12 mouse cellular contexts compared by ENCODE assay signal in genomic region chr10:61510809-61511208, GRCm38 (mm10). TPM values are rescaled to one million over a fixed set of nuclear protein-coding genes. Genes with fewer than 3 reads are reported as not detected.
DNase-seq lines count a peak whose midpoint lies in the region; ATAC-seq and TF ChIP-seq lines count a peak whose summit lies in the region.
"Had no signal": no experiment of that assay in that cellular context is flagged by ENCODE, and none has a peak within 500 bp of the region (broad histone marks: within the 10 kb centered on the region; RNA-seq: fewer than 3 reads in every experiment).

No protein-coding gene starts in this region.

- H3K4me3 ChIP-seq in forebrain, embryonic 16.5 days (replicated peaks; ENCODE audit: low read length): no peak overlapping the region
- no peak overlapping the region for H3K4me3 ChIP-seq in forebrain, embryonic 10.5 days
- no peak overlapping the region for H3K4me3 ChIP-seq in liver, postnatal 0 days (ENCODE audit: low read depth, low read length)
- H3K4me3 ChIP-seq in liver, embryonic 11.5 days (ENCODE audit: low read depth, low read length): no peak overlapping the region
- no peak overlapping the region for H3K4me3 ChIP-seq in embryonic facial prominence, embryonic 14.5 days (ENCODE audit: low read depth, low read length)
- no peak overlapping the region for H3K4me3 ChIP-seq in midbrain, embryonic 15.5 days
- H3K4me3 ChIP-seq: liver, embryonic 13.5 days; midbrain, embryonic 12.5 days had no signal

- no peak for DNase-seq in forebrain, embryonic 10.5 days (ENCODE audit: extremely low spot score, low spot score)
- no peak for DNase-seq in liver, postnatal 0 days
- DNase-seq in liver, embryonic 11.5 days (ENCODE audit: low spot score): no peak
- peak; percentile 73 for DNase-seq in embryonic facial prominence, embryonic 14.5 days (ENCODE audit: low spot score)
- no peak for DNase-seq in T-cell, adult 2 months (ENCODE audit: low spot score)
- DNase-seq in cerebellum, postnatal 36 days: no peak
- DNase-seq: cerebellum, adult 9-10 months; kidney, adult 11 months; liver, embryonic 13.5 days had no signal

- H3K4me1 ChIP-seq in forebrain, embryonic 16.5 days (replicated peaks; ENCODE audit: control insufficient read depth, insufficient read depth, low read length): peaks cover 12% of the 10 kb centered on the region
- peaks cover 21% of the 10 kb centered on the region for H3K4me1 ChIP-seq in forebrain, embryonic 10.5 days
- peaks cover 4% of the 10 kb centered on the region; the same call in 1 of the 2 replicates for H3K4me1 ChIP-seq in liver, postnatal 0 days (ENCODE audit: insufficient read depth)
- peaks cover 1% of the 10 kb centered on the region for H3K4me1 ChIP-seq in liver, embryonic 11.5 days (replicated peaks; ENCODE audit: control insufficient read depth, insufficient read depth, low read length)
- H3K4me1 ChIP-seq in embryonic facial prominence, embryonic 14.5 days (ENCODE audit: control insufficient read depth, insufficient read depth, low read length): no peaks in the 10 kb centered on the region
- no peaks in the 10 kb centered on the region for H3K4me1 ChIP-seq in midbrain, embryonic 15.5 days

- TF ChIP-seq CTCF in liver, postnatal 0 days (IDR thresholded peaks at IDR 0.05; ENCODE audit: low read depth): no peak

- no peak overlapping the region for H3K27ac ChIP-seq in forebrain, embryonic 16.5 days (ENCODE audit: low read length)
- no peak overlapping the region for H3K27ac ChIP-seq in forebrain, embryonic 10.5 days
- peak overlapping the region; percentile 83; the same call in 1 of the 2 replicates for H3K27ac ChIP-seq in liver, postnatal 0 days (ENCODE audit: low read depth)
- H3K27ac ChIP-seq in liver, embryonic 11.5 days (ENCODE audit: low read depth, low read length): no peak overlapping the region
- no peak overlapping the region for H3K27ac ChIP-seq in embryonic facial prominence, embryonic 14.5 days (replicated peaks; ENCODE audit: low read depth, low read length)
- no peak overlapping the region for H3K27ac ChIP-seq in midbrain, embryonic 15.5 days
- H3K27ac ChIP-seq: liver, embryonic 13.5 days; midbrain, embryonic 12.5 days had no signal

- WGBS in forebrain, embryonic 16.5 days: 40% methylated on average over 7 of the region's 7 CpGs
- 45% methylated on average over 7 of the region's 7 CpGs for WGBS in forebrain, embryonic 10.5 days
- 36% methylated on average over 7 of the region's 7 CpGs for WGBS in liver, postnatal 0 days (ENCODE audit: insufficient replicate concordance)
- 31% methylated on average over 7 of the region's 7 CpGs for WGBS in liver, embryonic 11.5 days
- 25% methylated on average over 7 of the region's 7 CpGs for WGBS in embryonic facial prominence, embryonic 14.5 days
- whole genome bisulfite sequencing in midbrain, embryonic 15.5 days: 30% methylated on average over 7 of the region's 7 CpGs

- no peak for TF ChIP-seq EP300 in liver, postnatal 0 days (IDR thresholded peaks at IDR 0.05; ENCODE audit: low read depth)

- H3K4me2 ChIP-seq in forebrain, embryonic 16.5 days (ENCODE audit: low read length): no peak overlapping the region
- no peak overlapping the region for H3K4me2 ChIP-seq in liver, postnatal 0 days (ENCODE audit: low read depth, low read length)
- no peak overlapping the region for H3K4me2 ChIP-seq in liver, embryonic 11.5 days
- H3K4me2 ChIP-seq in embryonic facial prominence, embryonic 14.5 days (ENCODE audit: low read depth, low read length): no peak overlapping the region
- H3K4me2 ChIP-seq in midbrain, embryonic 15.5 days: no peak overlapping the region
- H3K4me2 ChIP-seq: liver, embryonic 13.5 days; midbrain, embryonic 12.5 days had no signal

- no peaks in the 10 kb centered on the region for H3K9me3 ChIP-seq in forebrain, embryonic 16.5 days (ENCODE audit: control insufficient read depth, low read length)
- no peaks in the 10 kb centered on the region for H3K9me3 ChIP-seq in forebrain, embryonic 10.5 days
- H3K9me3 ChIP-seq in liver, postnatal 0 days (ENCODE audit: low read length): no peaks in the 10 kb centered on the region
- no peaks in the 10 kb centered on the region for H3K9me3 ChIP-seq in liver, embryonic 11.5 days (ENCODE audit: control insufficient read depth, low read length)
- no peaks in the 10 kb centered on the region for H3K9me3 ChIP-seq in embryonic facial prominence, embryonic 14.5 days (ENCODE audit: control insufficient read depth, low read length)
- H3K9me3 ChIP-seq in midbrain, embryonic 15.5 days: no peaks in the 10 kb centered on the region
- H3K9me3 ChIP-seq: liver, embryonic 13.5 days; midbrain, embryonic 12.5 days had no signal

- ATAC-seq in forebrain, embryonic 16.5 days: 0 out of 2 replicates have a peak, but pooled peaks have one; percentile 36
- ATAC-seq in liver, postnatal 0 days: peak; percentile 46; the same call in 1 of the 2 replicates
- no peak for ATAC-seq in liver, embryonic 11.5 days (replicated peaks; ENCODE audit: low FRiP score)
- ATAC-seq in embryonic facial prominence, embryonic 14.5 days (ENCODE audit: low read depth): peak; percentile 55; the same call in 1 of the 2 replicates
- 0 out of 2 replicates have a peak, but pooled peaks have one; percentile 14 for ATAC-seq in midbrain, embryonic 15.5 days (replicated peaks)

- no peaks in the 10 kb centered on the region for H3K36me3 ChIP-seq in forebrain, embryonic 16.5 days (ENCODE audit: control insufficient read depth, insufficient read depth)
- H3K36me3 ChIP-seq in forebrain, embryonic 10.5 days (replicated peaks): no peaks in the 10 kb centered on the region
- no peaks in the 10 kb centered on the region for H3K36me3 ChIP-seq in liver, postnatal 0 days (replicated peaks; ENCODE audit: insufficient read depth, low read length)
- no peaks in the 10 kb centered on the region for H3K36me3 ChIP-seq in liver, embryonic 11.5 days (ENCODE audit: control insufficient read depth, insufficient read depth, low read length)
- H3K36me3 ChIP-seq in embryonic facial prominence, embryonic 14.5 days (ENCODE audit: control insufficient read depth, insufficient read depth, low read length): no peaks in the 10 kb centered on the region
- no peaks in the 10 kb centered on the region for H3K36me3 ChIP-seq in midbrain, embryonic 15.5 days (replicated peaks)
- H3K36me3 ChIP-seq: liver, embryonic 13.5 days; midbrain, embryonic 12.5 days had no signal

- H3K27me3 ChIP-seq in forebrain, embryonic 16.5 days (replicated peaks; ENCODE audit: control insufficient read depth, insufficient read depth, low read length): no peaks in the 10 kb centered on the region
- H3K27me3 ChIP-seq in forebrain, embryonic 10.5 days (ENCODE audit: poor library complexity, severe bottlenecking): no peaks in the 10 kb centered on the region
- H3K27me3 ChIP-seq in liver, postnatal 0 days (ENCODE audit: insufficient read depth, low read length): no peaks in the 10 kb centered on the region
- H3K27me3 ChIP-seq in liver, embryonic 11.5 days (replicated peaks; ENCODE audit: control insufficient read depth, insufficient read depth, low read length): no peaks in the 10 kb centered on the region
- no peaks in the 10 kb centered on the region for H3K27me3 ChIP-seq in embryonic facial prominence, embryonic 14.5 days (replicated peaks; ENCODE audit: control insufficient read depth, insufficient read depth, low read length)
- no peaks in the 10 kb centered on the region for H3K27me3 ChIP-seq in midbrain, embryonic 15.5 days (replicated peaks)
- H3K27me3 ChIP-seq: liver, embryonic 13.5 days had no signal

- no peak overlapping the region for H3K9ac ChIP-seq in forebrain, embryonic 16.5 days (replicated peaks; ENCODE audit: low read depth, low read length)
- H3K9ac ChIP-seq in liver, postnatal 0 days (replicated peaks): no peak overlapping the region
- no peak overlapping the region for H3K9ac ChIP-seq in liver, embryonic 11.5 days (ENCODE audit: low read depth, low read length)
- H3K9ac ChIP-seq in embryonic facial prominence, embryonic 14.5 days (ENCODE audit: low read depth, low read length): no peak overlapping the region
- no peak overlapping the region for H3K9ac ChIP-seq in midbrain, embryonic 15.5 days
- H3K9ac ChIP-seq: liver, embryonic 13.5 days; midbrain, embryonic 12.5 days had no signal

RNA-seq across cellular contexts. Expression of gene Lrrc20, which starts 35.2 kb away (rescaled TPM):
- polyA plus RNA-seq in forebrain, embryonic 16.5 days (2015; fragmentation: Nextera tagmentation; extraction: Ambion mirVana): 25.7 and 28.1 TPM in 2 replicates
- 9.7 and 9.9 TPM in 2 replicates for polyA plus RNA-seq in forebrain, embryonic 10.5 days (2016; fragmentation: Nextera tagmentation; extraction: Ambion mirVana)
- 3.0 TPM in 2 replicates for polyA plus RNA-seq in liver, postnatal 0 days (2015; fragmentation: Nextera tagmentation; extraction: Ambion mirVana)
- 12.0 and 14.1 TPM in 2 replicates for polyA plus RNA-seq in liver, embryonic 11.5 days (2014; fragmentation: Nextera tagmentation; extraction: Ambion mirVana)
- 9.7 TPM in 2 replicates for polyA plus RNA-seq in embryonic facial prominence, embryonic 14.5 days (2014; fragmentation: Nextera tagmentation; extraction: Ambion mirVana)
- 18.1 TPM in 2 replicates for polyA plus RNA-seq in midbrain, embryonic 15.5 days (2015; fragmentation: Nextera tagmentation; extraction: Ambion mirVana)

RNA-seq across cellular contexts. Expression of gene Eif4ebp2, which starts 58.3 kb away (rescaled TPM):
- 78.2 and 88.4 TPM in 2 replicates for polyA plus RNA-seq in forebrain, embryonic 16.5 days (2015; fragmentation: Nextera tagmentation; extraction: Ambion mirVana)
- polyA plus RNA-seq in forebrain, embryonic 10.5 days (2016; fragmentation: Nextera tagmentation; extraction: Ambion mirVana): 98.9 and 104 TPM in 2 replicates
- polyA plus RNA-seq in liver, postnatal 0 days (2015; fragmentation: Nextera tagmentation; extraction: Ambion mirVana): 43.6 and 46.4 TPM in 2 replicates
- 27.1 and 33.3 TPM in 2 replicates for polyA plus RNA-seq in liver, embryonic 11.5 days (2014; fragmentation: Nextera tagmentation; extraction: Ambion mirVana)
- polyA plus RNA-seq in embryonic facial prominence, embryonic 14.5 days (2014; fragmentation: Nextera tagmentation; extraction: Ambion mirVana): 43.3 and 46.9 TPM in 2 replicates
- polyA plus RNA-seq in midbrain, embryonic 15.5 days (2015; fragmentation: Nextera tagmentation; extraction: Ambion mirVana): 65.8 and 71.3 TPM in 2 replicates
